Mouse (Mus musculus) heart, adult 2 months (tissue): Measurements from ENCODE around the gene Slc26a6. TPM values are rescaled to one million over a fixed set of nuclear protein-coding genes. Genes with fewer than 3 reads are reported as not detected.

ENCODE experiments used
- DNase-seq, 2 experiments: peaks; one replicate each; pipeline ENCODE4 v3.0.0; 2021
- H3K27ac ChIP-seq: fragments of 200-600 bp; 2 replicates; pipeline ENCODE4 v1.8.1; 2022
- H3K27me3 ChIP-seq: fragments of 200-500 bp; 2 replicates; pipeline ENCODE4 v1.6.1; 2012; ENCODE audit warnings: mild to moderate bottlenecking, low read length, inconsistent platforms, mixed read lengths; ENCODE audit not compliant: control insufficient read depth, insufficient read depth
- H3K36me3 ChIP-seq: fragments of 200-500 bp; 2 replicates; pipeline ENCODE4 v1.6.1; 2012; ENCODE audit warnings: low read length, inconsistent platforms; ENCODE audit not compliant: control insufficient read depth, insufficient read depth
- H3K4me1 ChIP-seq: fragments of 200-500 bp; 2 replicates; pipeline ENCODE4 v1.6.1; 2011; ENCODE audit warnings: low read length; ENCODE audit not compliant: control insufficient read depth, insufficient read depth
- H3K4me3 ChIP-seq: fragments of 200-600 bp; 2 replicates; pipeline ENCODE4 v1.8.1; 2022
- H3K79me2 ChIP-seq: fragments of 200-500 bp; replicated peaks from 2 replicates; pipeline ENCODE4 v1.6.1; 2012; ENCODE audit warnings: mild to moderate bottlenecking, inconsistent platforms, low read length, moderate library complexity, mixed read lengths; ENCODE audit not compliant: control insufficient read depth, insufficient read depth
- H3K9ac ChIP-seq: fragments of 200-500 bp; 2 replicates; pipeline ENCODE4 v1.6.1; 2012; ENCODE audit warnings: low read depth, mild to moderate bottlenecking, control low read depth, inconsistent platforms, low read length, mixed read lengths
- CTCF ChIP-seq: fragments of 200-600 bp; IDR thresholded peaks from 2 replicates; pipeline ENCODE4 v1.8.1; 2022; ENCODE audit warnings: antibody characterized with exemption, mild to moderate bottlenecking, moderate library complexity
- EP300 ChIP-seq: fragments of 200-500 bp; IDR thresholded peaks from 2 replicates; pipeline ENCODE4 v1.6.1; 2011; ENCODE audit warnings: low read depth, low read length, control low read depth; ENCODE audit not compliant: insufficient read depth
- POLR2A ChIP-seq: fragments of 200-500 bp; IDR thresholded peaks from 2 replicates; pipeline ENCODE4 v1.6.1; 2011; ENCODE audit warnings: mild to moderate bottlenecking, low read depth, low read length, control low read depth; ENCODE audit not compliant: insufficient read depth
- WGBS: fragments of 180-500 bp; shearing (Covaris S2); methylation state at CpG from one replicate; pipeline ENCODE4 v1.1.7; 2018; 5-methylcytosine and 5-hydroxymethylcytosine counted together
- intact Hi-C: fragments of 180-260 bp; cut with DNase I; formaldehyde crosslinking; loops from one replicate; pipeline ENCODE4 v1.15.1; 2025
- microRNA-seq, 2 experiments: library from miRNA; unstranded; fragments of <30 nt; microRNA quantifications; one replicate each; pipeline ENCODE4 v1.2.0; 2021
- polyA plus RNA-seq: library from polyadenylated mRNA; depleted of rRNA; stranded (reverse); fragments of >200 nt; gene quantifications from 2 replicates; pipeline ENCODE4 v1.2.3, GENCODE M21; 2012; rRNA removed
- total RNA-seq, 2 experiments: library from RNA; stranded (reverse); gene quantifications; 2 replicates each; pipeline ENCODE4 v1.2.3; 2021

The Slc26a6 gene
- total and polyA plus RNA-seq, 3 experiments = 20.8 to 34.5 (median 24.3) TPM

GRCm38 (mm10) chr9:108953081-108953636, 100.1 kb downstream of the Slc26a6 start, which contains the start of gene Col7a1:
Gene Col7a1 (plus strand): TSS chr9:108953586.
- intact Hi-C loops = no loop called here
- no peaks in the 10 kb centered on the region for H3K27me3 ChIP-seq
- no peak for DNase-seq
- H3K4me3 ChIP-seq = no peak within 1 kb of the TSS
- TF ChIP-seq CTCF = no peak
- H3K79me2 ChIP-seq = no peaks in the 10 kb centered on the region
- no peaks in the 10 kb centered on the region for H3K4me1 ChIP-seq
- WGBS = 12% methylated on average over 15 of the region's 15 CpGs
- H3K9ac ChIP-seq = no peak within 1 kb of the TSS
- H3K27ac ChIP-seq = no peak within 1 kb of the TSS
- no peaks in the 10 kb centered on the region for H3K36me3 ChIP-seq

DNA sequence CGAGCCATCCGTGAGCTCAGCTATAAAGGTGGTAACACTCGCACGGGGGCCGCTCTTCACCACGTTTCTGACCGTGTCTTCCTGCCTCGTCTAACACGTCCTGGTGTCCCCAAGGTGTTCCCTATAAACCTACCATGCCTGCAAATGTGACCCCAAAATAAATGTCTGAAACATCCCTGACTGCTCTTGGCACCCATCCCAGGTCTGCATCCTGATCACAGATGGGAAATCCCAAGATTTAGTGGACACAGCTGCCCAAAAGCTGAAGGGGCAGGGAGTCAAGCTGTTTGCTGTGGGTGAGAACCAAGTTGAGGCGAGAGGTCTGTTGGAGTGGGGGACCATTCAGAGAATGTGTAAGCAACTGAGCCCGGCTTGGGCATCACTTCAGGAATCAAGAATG, 102.2 kb downstream of the Slc26a6 start:
- no peak overlapping the region for H3K27ac ChIP-seq
- H3K9ac ChIP-seq = no peak overlapping the region
- TF ChIP-seq POLR2A = no peak
- TF ChIP-seq EP300 = no peak
- no peak for TF ChIP-seq CTCF
- H3K36me3 ChIP-seq = no peaks in the 10 kb centered on the region
- WGBS = 87% methylated on average over 11 of the region's 11 CpGs
- intact Hi-C loops = no loop called here
- no peak overlapping the region for H3K4me3 ChIP-seq
- no peaks in the 10 kb centered on the region for H3K27me3 ChIP-seq
- DNase-seq = no peak
- H3K79me2 ChIP-seq = no peaks in the 10 kb centered on the region
- no peaks in the 10 kb centered on the region for H3K4me1 ChIP-seq

- H3K36me3 ChIP-seq = no peaks in the 10 kb centered on the region
- WGBS = 90% methylated on average over 11 of the region's 11 CpGs
- no peaks in the 10 kb centered on the region for H3K27me3 ChIP-seq
- H3K9ac ChIP-seq = no peak overlapping the region
- TF ChIP-seq POLR2A = no peak
- TF ChIP-seq CTCF = no peak
- no peak for TF ChIP-seq EP300
- no peak overlapping the region for H3K4me3 ChIP-seq
- intact Hi-C loops = no loop called here
- no peak for DNase-seq
- H3K79me2 ChIP-seq = no peaks in the 10 kb centered on the region
- no peaks in the 10 kb centered on the region for H3K4me1 ChIP-seq
- no peak overlapping the region for H3K27ac ChIP-seq
Observed at GRCm38 (mm10) chr9:108955846-108956245, 102.8 kb downstream of the Slc26a6 start.

Small RNA genes within 50 kb of the gene (microRNA-seq; reads per million reads assigned to microRNA genes)
- gene Gm23156 = 0 reads per million in 2 experiments

Other genes with a start within 250 kb of the Slc26a6 start
- gene Arih2, start 203.9 kb upstream of the Slc26a6 start, total RNA-seq = 10 to 100 TPM; 42.5 to 45.5 TPM
- 25.9 and 40.5 TPM in 2 replicates for gene Arih2, start 203.9 kb upstream of the Slc26a6 start, polyA plus RNA-seq
- gene Slc25a20, start 191.2 kb upstream of the Slc26a6 start, total RNA-seq = 100 to 1,000 TPM; 190 to 203 TPM
- gene Slc25a20, start 191.2 kb upstream of the Slc26a6 start, polyA plus RNA-seq = 122 and 169 TPM in 2 replicates
- gene Prkar2a, start 164.0 kb upstream of the Slc26a6 start, total RNA-seq = 10 to 100 TPM; 78.8 to 82.8 TPM
- gene Prkar2a, start 164.0 kb upstream of the Slc26a6 start, polyA plus RNA-seq = 22.9 and 42.6 TPM in 2 replicates
- gene Ip6k2, start 69.5 kb upstream of the Slc26a6 start, total RNA-seq = 10 to 100 TPM; 19.2 to 20.6 TPM
- 22.3 and 25.7 TPM in 2 replicates for gene Ip6k2, start 69.5 kb upstream of the Slc26a6 start, polyA plus RNA-seq
- gene Nckipsd, start 44.9 kb upstream of the Slc26a6 start, total RNA-seq = 1 to 10 TPM; 7.8 to 8.9 TPM
- gene Nckipsd, start 44.9 kb upstream of the Slc26a6 start, polyA plus RNA-seq = 16.8 and 19.6 TPM in 2 replicates
- gene Celsr3, start 27.0 kb upstream of the Slc26a6 start, total RNA-seq = under 1 TPM; 0.02 to 0.03 TPM
- gene Celsr3, start 27.0 kb upstream of the Slc26a6 start, polyA plus RNA-seq = 0.06 and 0.41 TPM in 2 replicates
- gene Tmem89, start 61.3 kb downstream of the Slc26a6 start, total RNA-seq = not detected
- 0.35 and 0.47 TPM in 2 replicates for gene Tmem89, start 61.3 kb downstream of the Slc26a6 start, polyA plus RNA-seq
- 1,000 to 10,000 TPM; 2,061 to 2,422 TPM for gene Uqcrc1, start 83.3 kb downstream of the Slc26a6 start, total RNA-seq
- 2,481 and 2,989 TPM in 2 replicates for gene Uqcrc1, start 83.3 kb downstream of the Slc26a6 start, polyA plus RNA-seq
- under 1 TPM; 0.30 to 0.47 TPM for gene Col7a1, start 100.3 kb downstream of the Slc26a6 start, total RNA-seq
- 0.57 and 1.1 TPM in 2 replicates for gene Col7a1, start 100.3 kb downstream of the Slc26a6 start, polyA plus RNA-seq
- gene Ucn2, start 132.7 kb downstream of the Slc26a6 start, total RNA-seq = not detected
- gene Ucn2, start 132.7 kb downstream of the Slc26a6 start, polyA plus RNA-seq = 0.20 TPM in 1 of 2 replicates, not detected in the other
- 1 to 10 TPM; 1.3 to 1.9 TPM for gene Pfkfb4, start 138.5 kb downstream of the Slc26a6 start, total RNA-seq
- 7.3 and 7.4 TPM in 2 replicates for gene Pfkfb4, start 138.5 kb downstream of the Slc26a6 start, polyA plus RNA-seq
- 10 to 100 TPM; 40.3 to 43.2 TPM for gene Shisa5, start 185.3 kb downstream of the Slc26a6 start, total RNA-seq
- gene Shisa5, start 185.3 kb downstream of the Slc26a6 start, polyA plus RNA-seq = 170 and 218 TPM in 2 replicates
- gene Trex1, start 206.5 kb downstream of the Slc26a6 start, total RNA-seq = 10 to 100 TPM; 12.6 to 13.3 TPM
- gene Trex1, start 206.5 kb downstream of the Slc26a6 start, polyA plus RNA-seq = 45.8 and 55.2 TPM in 2 replicates
- gene Atrip, start 220.8 kb downstream of the Slc26a6 start, total RNA-seq = 1 to 10 TPM; 8.0 to 9.0 TPM
- gene Atrip, start 220.8 kb downstream of the Slc26a6 start, polyA plus RNA-seq = 10.0 and 13.9 TPM in 2 replicates
- 10 to 100 TPM; 11.1 to 11.8 TPM for gene Ccdc51, start 229.2 kb downstream of the Slc26a6 start, total RNA-seq
- 7.0 and 9.2 TPM in 2 replicates for gene Ccdc51, start 229.2 kb downstream of the Slc26a6 start, polyA plus RNA-seq
- 100 to 1,000 TPM; 218 to 235 TPM for gene Tma7, start 229.3 kb downstream of the Slc26a6 start, total RNA-seq
- 41.4 and 59.3 TPM in 2 replicates for gene Tma7, start 229.3 kb downstream of the Slc26a6 start, polyA plus RNA-seq
- gene Plxnb1, start 242.1 kb downstream of the Slc26a6 start, total RNA-seq = 10 to 100 TPM; 15.7 to 21.1 TPM
- 25.0 and 31.9 TPM in 2 replicates for gene Plxnb1, start 242.1 kb downstream of the Slc26a6 start, polyA plus RNA-seq